Mouse (Mus musculus) heart, adult 18-20 months (tissue): Measurements from ENCODE around the gene Myom3. TPM values are rescaled to one million over a fixed set of nuclear protein-coding genes. Genes with fewer than 3 reads are reported as not detected.

Source experiments
- DNase-seq, 2 experiments: peaks; one replicate each; pipeline ENCODE4 v3.0.0; 2021 to 2022; ENCODE audit warnings: mixed read lengths in 1 of 2
- total RNA-seq, 2 experiments: library from RNA; stranded (reverse); gene quantifications; 2 replicates each; pipeline ENCODE4 v1.2.3; 2021

Myom3 gene
- total RNA-seq, 2 experiments from 2014 or later = 0.62 to 1.1 TPM

DNA sequence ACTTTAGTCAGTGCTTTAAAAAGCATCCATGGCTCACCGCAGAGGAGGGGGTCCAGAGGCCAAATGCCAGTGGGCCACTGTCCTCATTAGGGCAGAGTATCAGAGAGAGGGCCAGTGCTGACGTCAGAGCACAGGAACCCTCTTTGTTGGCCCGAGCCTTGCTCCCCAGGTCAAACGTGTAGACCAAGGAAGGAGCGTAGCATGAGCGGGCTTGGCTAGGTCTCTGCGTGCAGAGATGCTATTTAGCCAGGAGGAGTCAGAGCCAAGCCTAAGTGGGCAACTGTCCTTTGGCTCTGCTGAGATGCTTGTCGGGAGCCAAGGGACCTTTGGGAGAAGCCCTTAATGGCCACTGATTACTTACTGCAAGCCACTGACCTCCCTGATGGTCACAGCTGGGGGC lies 1.5 kb downstream of the Myom3 start:
- no peak for DNase-seq

DNA sequence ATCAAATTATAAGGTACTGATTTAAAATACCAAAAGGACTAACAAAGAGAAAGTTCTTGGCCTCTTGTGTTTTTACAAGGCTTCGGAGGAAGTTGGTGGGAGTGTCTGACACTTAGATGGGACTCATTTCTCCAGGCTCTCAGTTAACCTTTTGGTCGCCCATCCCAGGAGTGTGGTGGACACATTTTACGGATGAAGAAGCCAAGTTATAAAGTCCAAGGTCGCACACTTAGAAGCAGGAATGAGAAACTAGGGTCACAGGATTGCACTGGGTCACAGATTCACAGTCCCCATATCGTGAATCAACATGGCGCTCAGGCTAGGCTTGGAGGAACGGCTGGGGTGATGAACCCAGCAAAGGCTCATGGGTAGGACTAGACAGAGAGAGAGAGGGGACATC lies 2.1 kb downstream of the Myom3 start:
- no peak for DNase-seq

DNA sequence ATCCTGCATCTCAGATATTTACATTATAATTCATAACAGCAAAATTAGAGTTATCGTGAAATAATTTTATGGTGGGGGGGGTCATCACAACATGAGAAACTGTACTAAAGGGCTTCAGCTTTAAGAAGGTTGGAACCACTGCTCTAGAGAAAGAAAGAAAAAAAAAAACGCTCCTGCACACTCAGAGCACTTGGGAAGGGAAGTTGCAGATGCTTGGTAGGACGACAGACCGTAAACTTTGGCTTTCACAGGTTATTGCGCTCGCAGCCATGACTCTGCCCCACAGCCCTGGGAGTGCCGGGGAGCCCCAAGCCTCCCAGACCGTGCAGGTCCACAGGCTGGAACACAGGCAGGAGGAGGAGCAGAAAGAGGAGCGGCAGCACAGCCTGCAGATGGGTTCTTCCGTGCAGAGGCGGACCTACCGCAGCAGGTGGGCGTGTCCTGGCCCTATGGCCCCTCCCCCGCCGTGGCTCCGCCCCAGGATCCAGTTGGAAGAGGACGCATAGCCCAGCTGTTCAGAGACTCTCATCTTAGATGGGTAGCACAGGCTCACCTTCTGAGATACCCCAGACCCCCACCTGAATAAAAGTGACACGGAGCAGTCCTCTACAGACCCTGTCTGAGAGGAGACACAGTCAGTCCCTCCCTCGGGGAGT lies 2.9 kb downstream of the Myom3 start:
- DNase-seq = peak; percentile 20 to 24

DNA sequence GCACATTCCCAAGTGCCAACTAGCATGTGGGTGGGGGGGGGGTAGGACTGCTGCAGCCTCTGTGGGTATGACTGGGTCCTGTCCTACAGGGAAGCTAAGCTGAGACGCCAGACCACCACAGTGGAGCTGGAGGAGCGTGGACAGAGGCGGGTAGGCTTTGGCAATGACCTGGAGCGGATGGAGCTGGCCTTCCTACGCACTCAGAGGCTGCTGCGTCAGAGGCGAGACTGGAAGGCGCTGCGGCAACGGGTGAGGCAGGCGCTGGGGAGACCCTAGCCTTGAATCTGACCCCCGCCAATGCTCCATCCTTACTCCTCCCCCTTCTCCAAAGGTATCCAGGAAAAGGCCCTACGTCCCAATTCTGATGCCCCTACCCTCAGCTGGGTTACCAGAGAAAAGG lies 5.2 kb downstream of the Myom3 start:
- DNase-seq = no peak

DNA sequence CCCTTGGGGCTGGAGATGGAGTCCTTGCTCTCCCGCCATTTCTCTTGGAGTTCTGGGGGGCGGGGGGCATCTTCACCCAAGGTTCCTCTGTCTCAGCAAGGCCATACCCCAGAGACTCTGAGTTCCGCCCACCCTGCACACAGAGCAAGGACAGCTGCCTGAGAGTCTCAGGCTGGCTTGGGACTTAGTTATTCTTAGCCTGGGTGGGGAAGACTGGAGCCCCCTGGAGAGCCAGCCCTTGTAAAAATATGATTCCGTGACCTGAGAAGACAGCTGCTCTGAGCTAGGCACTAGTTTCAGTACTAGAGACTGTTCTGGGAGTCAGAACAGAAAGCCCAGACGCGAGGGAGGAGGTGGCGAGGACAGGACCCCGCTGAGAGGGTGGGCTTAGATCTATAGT lies 6.2 kb downstream of the Myom3 start:
- no peak for DNase-seq

DNA sequence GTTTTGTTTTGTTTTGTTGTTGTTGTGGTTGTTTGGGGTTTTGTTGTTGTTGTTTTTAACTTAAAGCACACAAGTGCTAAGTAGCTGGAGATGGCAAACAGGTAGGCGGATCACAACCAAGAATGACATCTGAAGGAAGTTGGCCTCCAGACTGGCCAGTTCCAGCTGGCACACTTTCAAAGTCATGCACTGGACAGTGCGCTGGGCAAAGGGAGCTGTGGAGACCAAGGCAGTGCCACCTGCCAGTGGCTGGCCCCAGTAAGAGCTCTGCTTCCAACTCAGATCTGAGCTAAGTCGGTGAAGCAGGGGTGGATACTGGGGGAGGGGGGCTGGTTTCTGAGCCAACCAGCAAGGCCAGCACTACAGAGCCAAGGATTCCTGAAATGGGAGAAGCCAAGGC lies 7.5 kb downstream of the Myom3 start:
- peak; percentile 51 to 65 for DNase-seq

DNA sequence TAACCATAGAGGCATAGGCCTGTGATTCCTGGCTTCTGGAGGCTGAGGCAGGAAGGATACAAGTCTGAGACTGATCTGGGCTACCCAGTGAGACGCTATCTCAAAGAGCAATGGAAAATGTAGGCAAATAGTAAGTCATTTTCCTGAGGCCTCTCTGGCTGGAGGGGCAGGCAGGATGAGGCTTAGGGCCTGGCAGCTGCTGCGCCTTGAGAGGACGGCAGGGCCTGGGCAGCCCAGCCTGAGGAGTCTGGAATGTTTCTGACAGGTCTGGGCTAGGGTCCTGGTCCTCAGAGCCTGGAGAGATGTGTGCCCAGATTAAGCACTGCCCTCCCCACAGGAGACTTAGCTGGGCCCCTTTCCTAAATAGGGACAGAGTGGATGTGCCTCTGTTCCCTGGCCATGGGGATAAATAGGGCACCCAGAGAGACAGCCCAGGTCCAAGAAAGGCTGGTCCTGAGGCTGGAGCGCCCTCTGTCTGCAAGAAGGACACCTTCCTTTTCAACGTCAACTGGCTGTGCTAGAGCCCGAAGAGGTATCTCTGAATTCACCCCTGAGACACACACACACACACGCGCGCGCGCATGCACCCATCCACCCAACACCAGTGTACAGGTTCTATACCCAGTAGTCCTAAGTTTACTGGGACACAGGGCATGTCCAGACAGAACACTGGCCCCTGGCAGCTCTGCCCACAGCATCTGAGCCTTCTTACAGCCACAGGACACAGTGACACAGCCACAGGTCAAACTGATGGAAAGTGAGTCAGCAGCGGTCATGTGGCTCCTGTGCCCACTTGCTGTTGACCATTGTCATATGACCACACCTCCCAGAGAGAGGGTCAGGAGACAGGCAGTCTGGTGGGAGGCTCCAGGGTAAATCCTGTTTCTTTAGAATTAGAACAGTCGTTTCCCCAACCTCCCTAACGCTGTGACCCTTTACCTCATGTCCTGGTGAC lies 9.3 kb downstream of the Myom3 start:
- DNase-seq = peak; percentile 34 to 45

DNA sequence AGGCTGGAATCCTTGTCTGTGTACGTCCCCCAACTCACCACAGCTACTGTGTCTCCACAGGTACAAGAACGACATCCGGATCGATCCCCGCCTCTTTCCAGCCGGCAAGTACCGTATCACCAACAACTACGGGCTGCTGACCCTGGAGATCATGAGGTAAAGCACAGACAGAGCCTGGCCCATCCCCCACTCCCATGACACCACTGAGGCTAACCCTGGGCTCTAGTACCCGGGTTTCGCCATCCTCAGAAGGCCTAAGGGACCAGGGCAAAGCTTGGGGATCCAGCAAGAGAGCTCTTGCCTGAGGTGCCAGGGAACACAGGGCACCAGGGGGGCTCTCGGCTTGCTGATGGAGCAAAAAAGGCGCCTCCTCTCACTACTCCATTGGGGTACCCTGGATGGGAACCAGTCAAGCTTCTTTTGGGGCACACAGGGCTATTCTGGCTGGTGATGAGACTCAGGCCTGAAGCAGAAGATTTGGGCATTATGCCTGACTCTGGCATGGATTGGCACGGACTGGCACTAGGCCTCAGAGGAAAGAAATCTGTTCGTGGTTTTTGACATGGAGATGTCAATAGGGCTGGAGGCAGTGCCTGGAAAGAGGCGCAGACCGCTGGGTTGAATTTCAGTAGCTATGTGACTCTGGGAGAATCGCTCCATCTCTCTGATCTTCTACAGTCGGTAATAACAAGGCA lies 11.2 kb downstream of the Myom3 start:
- DNase-seq = no peak

DNA sequence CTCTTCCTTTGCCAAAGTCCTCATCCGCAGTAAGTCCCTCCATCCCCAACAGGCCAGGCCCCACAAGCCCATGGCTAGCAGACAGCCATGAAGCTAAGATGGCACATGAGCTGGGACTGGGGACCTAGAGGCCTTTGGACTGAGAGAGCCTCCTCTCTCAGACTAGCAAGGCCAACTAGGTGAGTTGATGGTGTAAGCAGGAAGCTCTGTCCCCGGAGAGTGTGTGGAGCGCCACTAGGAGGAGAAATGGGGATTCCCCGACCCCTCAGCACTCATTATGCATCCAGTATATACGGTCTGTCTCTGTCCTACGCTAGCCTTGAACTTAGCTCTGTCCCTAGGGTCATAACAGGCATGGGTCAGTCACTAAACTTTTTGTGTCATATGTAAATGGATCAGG lies 12.1 kb downstream of the Myom3 start:
- no peak for DNase-seq

DNA sequence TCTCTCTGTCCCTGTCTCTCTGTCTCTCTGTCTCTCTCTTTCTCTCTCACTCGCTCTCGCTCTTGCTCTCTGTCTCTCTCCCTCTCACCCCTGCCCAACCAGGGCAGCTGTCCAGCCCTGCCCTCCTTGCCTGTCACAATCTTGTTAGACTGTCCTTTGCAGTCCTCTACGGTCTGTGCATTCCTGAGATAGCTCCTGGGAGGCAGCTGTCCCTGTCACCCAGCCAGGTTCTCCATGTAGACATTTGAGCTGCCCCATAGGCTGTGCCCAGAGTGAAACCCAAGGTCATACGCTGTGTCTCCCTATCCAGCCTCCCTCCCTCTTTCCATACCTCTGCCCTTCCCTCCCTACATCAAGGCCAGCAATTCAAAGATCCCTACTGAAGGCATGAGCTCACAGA lies 13.2 kb downstream of the Myom3 start:
- DNase-seq = peak; percentile 65 to 83

DNA sequence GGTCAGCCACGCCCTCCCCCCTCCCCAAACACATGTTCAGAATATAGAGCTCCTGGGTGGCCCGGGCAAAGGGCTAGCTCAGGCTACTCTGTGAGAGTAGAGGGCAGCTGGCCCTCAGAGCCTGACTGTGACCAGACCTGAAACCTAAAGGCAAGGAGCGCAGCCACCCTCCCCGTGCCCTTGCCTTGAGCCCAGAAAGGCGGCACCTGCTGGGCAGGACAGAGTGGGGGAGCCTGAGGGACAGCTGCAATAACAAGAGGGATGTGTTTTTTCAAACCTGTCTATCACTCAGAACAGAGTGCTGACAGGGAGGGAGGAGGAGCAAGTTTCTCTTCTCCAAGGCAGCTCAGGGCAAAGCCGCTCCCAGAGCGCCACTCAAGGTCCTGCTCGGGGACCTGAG lies 15.0 kb downstream of the Myom3 start:
- no peak for DNase-seq

DNA sequence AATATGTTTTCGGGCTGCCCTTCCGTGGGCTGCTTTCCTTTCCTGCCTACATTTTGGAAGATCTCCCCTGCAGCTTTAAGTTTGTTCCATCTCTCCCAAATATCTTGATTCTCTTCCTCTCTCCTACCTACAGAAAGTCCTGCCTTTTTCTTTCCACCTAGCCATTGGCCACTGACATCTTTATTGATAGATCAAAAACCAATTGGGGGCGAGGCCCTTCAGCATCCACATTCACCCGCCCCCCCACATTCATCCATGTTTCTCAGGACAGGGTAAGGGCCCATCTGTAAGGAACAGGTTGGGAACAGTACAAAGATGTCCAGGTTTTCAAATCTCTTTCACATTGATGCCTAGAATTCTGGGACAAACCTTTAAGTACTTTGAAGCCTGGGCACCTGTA lies 17.3 kb downstream of the Myom3 start:
- no peak for DNase-seq

DNA sequence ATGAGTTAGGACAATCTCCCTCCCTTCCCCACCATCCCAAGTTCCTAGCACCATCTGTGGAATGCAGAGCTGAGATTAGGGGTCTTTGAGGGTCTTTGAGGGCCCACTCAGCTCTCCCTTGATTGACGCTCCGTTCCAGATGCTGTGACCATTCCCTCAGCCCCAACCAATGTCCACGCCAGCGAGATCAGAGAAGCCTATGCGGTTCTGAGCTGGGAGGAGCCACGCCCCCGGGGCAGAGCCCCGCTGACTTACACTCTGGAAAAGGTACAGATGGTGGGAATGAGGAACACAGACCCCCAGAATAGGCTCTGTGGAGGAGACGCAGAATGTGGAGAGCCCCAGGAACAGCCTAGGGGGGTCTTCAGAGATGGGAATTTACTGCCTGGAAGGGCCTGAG lies 20.1 kb downstream of the Myom3 start:
- DNase-seq = no peak

DNA sequence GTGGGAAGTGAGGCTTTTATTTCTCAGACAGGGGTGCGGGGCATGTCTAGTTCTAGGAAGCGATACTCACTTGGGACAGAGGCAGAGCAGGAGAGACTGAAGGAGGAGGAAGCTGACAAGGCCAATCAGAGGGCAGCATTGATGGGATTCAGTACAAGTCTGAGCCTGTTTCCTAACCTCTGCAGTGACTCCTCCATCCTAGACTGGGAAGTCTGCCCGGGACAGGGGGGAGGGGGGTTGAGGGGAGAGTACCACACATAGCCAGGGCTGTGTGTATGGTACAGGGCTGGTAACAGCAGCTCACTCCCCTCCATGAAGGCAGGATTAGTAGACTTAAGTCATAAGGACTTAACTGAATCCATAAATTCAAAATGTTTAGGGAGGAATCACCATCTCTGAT lies 20.7 kb downstream of the Myom3 start:
- peak; percentile 26 to 33 for DNase-seq

DNA sequence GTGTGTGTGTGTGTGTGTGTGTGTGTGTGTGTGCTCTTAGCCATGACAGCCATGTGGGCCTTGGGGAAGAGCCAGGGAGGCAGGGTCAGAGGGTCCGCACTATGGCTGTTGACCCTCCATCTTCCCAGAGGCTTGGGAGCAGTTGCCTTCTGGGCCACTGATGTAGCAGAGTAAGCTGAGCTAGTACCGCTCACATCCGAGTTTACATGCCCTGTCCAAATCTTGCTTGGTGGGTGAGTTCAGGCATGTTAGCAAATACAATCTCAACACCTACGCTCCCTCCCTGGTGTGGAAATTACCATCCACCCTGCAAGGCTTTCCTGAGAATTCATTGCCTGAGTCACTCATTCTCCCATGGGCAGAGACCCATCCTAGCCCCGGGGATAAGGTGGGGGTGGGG lies 21.8 kb downstream of the Myom3 start:
- DNase-seq = no peak

DNA sequence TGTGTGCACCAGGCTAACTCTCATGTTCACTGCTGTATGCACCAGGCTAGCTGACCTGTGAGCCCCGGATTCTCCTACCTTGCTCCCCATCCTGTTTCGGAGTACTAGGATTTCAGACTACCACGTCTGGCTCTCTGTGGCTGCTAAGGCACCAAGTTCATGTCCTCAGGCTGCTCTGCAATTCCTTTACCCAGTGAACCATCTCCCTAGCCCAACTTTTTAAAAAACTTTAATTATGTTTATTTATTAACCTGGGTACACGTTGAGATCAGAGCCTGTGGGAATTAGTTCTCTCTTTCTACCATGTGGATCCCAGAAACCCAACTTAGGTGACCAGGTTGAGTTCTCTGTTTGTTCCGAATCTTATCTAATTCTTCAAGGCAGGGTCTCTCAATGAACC lies 27.1 kb downstream of the Myom3 start:
- no peak for DNase-seq

DNA sequence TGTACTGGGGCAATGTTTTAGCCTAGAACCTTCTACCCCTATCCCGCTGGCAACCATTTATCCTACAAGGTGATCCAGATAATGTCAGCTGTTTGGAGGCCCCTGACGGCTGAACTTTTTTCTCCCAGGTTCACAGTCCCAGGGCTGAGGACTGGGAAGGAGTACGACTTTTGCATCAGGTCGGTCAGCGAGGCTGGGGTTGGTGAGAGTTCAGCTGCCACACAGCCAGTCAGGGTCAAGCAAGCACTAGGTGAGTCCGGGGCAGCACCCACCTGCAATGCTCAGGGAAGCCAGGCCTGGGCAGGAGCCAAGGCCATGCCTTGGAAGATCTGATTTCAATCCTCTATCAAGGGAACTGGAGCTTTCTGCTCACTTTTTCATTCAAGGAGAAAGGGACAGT lies 27.8 kb downstream of the Myom3 start:
- no peak for DNase-seq

DNA sequence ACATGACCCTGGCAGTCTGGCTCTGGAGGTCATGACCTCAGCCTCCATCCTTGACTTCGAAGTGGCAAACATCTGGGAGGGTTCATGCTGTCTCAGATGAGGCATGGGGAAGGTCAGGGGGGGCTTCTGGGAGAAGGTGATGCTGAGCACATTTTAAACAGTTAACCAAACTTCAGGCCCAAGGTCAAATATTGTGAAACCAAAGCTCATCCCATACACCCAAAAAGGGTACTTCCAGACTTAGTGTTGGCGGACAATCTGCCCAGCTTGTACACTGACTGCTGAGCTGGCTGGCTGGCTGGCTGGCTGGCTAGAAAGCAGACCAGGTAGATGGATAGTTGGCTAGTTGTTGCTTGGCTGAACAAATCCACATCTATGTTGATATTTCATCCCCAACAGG lies 29.6 kb downstream of the Myom3 start:
- no peak for DNase-seq

DNA sequence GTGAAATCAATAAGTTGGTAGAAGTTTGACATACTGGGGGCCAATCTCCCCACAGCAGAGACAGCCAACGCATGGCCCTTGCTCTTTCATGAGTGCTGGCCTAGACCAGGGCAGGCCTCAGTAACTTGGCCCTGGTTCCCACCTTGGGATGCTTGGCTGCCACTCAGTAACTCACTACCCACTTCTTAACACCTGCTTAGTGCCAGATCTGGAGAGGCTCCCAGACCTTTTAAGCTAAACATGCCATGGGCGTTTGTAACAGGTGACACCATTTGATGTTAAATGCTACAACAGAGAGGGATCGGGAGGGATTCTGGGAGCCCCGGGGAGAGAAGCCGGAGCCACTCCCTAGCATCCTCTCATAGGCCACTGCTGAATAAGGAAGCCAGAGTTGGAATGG lies 33.3 kb downstream of the Myom3 start:
- DNase-seq = no peak

DNA sequence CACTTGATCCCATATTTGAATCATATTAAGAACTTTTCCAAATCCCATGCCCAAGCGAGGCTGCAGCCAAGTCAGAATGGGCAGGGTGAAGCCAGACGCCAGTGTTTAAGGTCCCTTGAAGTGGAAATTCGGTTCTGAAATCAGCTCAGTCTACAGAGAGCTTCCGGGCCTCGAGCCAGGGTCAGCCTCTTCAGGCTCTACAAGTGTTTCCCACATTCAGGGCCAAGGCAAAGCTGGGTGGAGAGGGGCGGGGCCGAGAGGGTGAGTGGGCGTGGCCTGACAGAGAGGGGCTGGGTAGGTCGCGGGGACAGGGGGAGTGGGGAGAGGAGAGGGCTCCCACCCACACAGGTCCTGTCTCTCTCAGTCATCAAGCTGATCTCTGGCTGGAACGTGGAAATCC lies 38.4 kb downstream of the Myom3 start:
- DNase-seq = peak; percentile 62 to 66

DNA sequence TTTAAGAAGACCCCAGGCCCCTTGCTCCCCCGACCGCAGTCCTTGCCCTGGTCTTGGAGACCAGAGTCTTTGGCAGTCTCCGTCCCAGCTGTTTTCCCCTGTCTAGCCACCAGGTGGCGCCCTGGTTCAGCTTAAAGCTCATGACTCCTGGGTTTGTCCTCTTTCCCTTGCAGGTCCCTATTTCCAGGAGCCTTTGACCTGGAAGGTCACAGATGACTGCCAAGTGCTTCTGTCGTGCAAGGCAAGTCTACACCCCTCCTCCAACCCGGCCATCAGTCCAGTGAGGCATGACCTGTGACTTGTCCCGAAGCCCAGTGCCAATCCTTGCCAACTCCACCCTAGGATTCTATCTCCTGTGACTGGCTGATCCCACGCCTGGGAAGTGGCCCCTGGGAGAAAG lies 42.0 kb downstream of the Myom3 start:
- DNase-seq = peak; percentile 92 to 97

DNA sequence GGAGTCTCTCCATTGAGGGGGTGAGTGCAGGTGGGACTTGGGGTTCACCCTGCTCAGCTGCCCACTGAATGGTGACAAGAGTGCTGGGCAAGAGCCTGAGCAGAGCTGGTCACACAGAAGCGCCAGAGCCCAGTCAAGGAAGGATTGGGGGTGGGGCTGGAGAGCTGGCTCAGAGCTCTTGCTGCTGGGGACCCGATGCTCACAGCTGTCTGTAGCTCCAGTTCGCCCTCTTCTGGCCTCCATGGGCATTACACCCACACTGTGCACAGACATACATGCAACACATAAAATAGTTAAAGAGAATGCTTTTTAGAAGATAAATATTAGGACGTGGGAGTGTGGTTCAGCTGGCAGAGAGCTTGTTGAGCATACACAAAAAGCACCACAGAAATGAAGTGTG lies 43.8 kb downstream of the Myom3 start:
- no peak for DNase-seq

DNA sequence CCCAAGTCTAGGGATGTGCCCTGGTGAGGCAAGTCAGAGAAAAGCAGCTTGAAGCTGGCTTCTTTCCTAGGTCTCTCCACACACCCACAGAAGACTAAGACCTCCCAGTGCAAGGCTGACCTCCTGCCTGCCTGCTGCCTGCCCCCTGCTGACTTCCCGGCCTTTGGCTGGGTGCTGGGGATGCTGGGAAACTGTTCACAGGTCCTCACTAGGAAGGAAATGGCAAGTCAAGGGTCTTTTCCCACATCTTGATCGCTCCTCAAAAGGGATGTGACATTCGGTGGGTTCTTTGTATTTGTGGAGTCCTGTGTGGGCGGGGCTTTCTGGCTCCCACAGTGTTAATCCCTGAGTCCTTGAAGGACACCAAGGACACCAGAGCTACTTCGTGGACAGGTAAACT lies 44.7 kb downstream of the Myom3 start:
- DNase-seq = no peak
